Mouse (Mus musculus) liver, adult 10 weeks (tissue): ENCODE measurements around the gene Sec24c. TPM values are rescaled to one million over a fixed set of nuclear protein-coding genes. Genes with fewer than 3 reads are reported as not detected.

Experiments
- polyA plus RNA-seq: library from polyadenylated mRNA; stranded (reverse); fragments of 350-450 nt; fragmentation: Illumina TruSeq; extraction: RNeasy Lipid Tissue Mini Kit (QIAGEN cat#74804); gene quantifications from one replicate; pipeline ENCODE4 v1.2.3, GENCODE M21; 2014; ENCODE audit warnings: low read depth, low replicate concordance

Gene Sec24c
- polyA plus RNA-seq, result 32.9 TPM

GRCm38 (mm10) chr14:20674064-20674833, at the start of gene Sec24c:
Gene Sec24c, plus strand, starts transcription at chr14:20674308.

GRCm38 (mm10) chr14:20640644-20641437, 33.3 kb upstream of the Sec24c start, which contains the start of gene Usp54:
Gene Usp54, minus strand, starts transcription at chr14:20641063.

GRCm38 (mm10) chr14:20656361-20656760, 17.7 kb upstream of the Sec24c start, which contains the start of gene Myoz1:
Gene Myoz1, minus strand, starts transcription at chr14:20656540.

GRCm38 (mm10) chr14:20668154-20668810, 5.8 kb upstream of the Sec24c start, which contains the start of gene Synpo2l:
Gene Synpo2l, minus strand, starts transcription at chr14:20668354.

GRCm38 (mm10) chr14:20694884-20695760, 21.0 kb downstream of the Sec24c start, which contains the start of gene Fut11:
Gene Fut11, plus strand, starts transcription at chr14:20694968.

GRCm38 (mm10) chr14:20702741-20703381, 28.8 kb downstream of the Sec24c start, which contains the start of gene Chchd1:
Gene Chchd1, plus strand, starts transcription at chr14:20703006.

GRCm38 (mm10) chr14:20707201-20708190, 33.4 kb downstream of the Sec24c start, which contains the start of gene Zswim8:
Gene Zswim8, plus strand, starts transcription at chr14:20707552.

GRCm38 (mm10) chr14:20733952-20734774, 60.1 kb downstream of the Sec24c start, which contains the start of gene Ndst2:
Gene Ndst2, minus strand, starts transcription at chr14:20734562.

Other genes with a start within 250 kb of the Sec24c start
- gene Cfap70, start 222.1 kb upstream of the Sec24c start, polyA plus RNA-seq, result not detected
- 69.3 TPM for gene Anxa7, start 194.2 kb upstream of the Sec24c start, polyA plus RNA-seq
- 0.82 TPM for gene Mss51, start 177.4 kb upstream of the Sec24c start, polyA plus RNA-seq
- gene Ppp3cb, start 127.7 kb upstream of the Sec24c start, polyA plus RNA-seq, result 62.6 TPM
- 1.6 TPM for gene Usp54, start 33.2 kb upstream of the Sec24c start, polyA plus RNA-seq
- not detected for gene Myoz1, start 17.8 kb upstream of the Sec24c start, polyA plus RNA-seq
- gene Synpo2l, start 6.0 kb upstream of the Sec24c start, polyA plus RNA-seq, result not detected
- gene Fut11, start 20.7 kb downstream of the Sec24c start, polyA plus RNA-seq, result 5.9 TPM
- gene Chchd1, start 28.7 kb downstream of the Sec24c start, polyA plus RNA-seq, result 86.8 TPM
- 3.9 TPM for gene Zswim8, start 33.2 kb downstream of the Sec24c start, polyA plus RNA-seq
- gene Ndst2, start 60.3 kb downstream of the Sec24c start, polyA plus RNA-seq, result 3.9 TPM
- gene Camk2g, start 119.8 kb downstream of the Sec24c start, polyA plus RNA-seq, result 7.2 TPM
- 0.69 TPM for gene Plau, start 162.4 kb downstream of the Sec24c start, polyA plus RNA-seq